Mouse (Mus musculus): ENCODE data around the gene Aph1c. TPM values are rescaled to one million over a fixed set of nuclear protein-coding genes. Genes with fewer than 3 reads are reported as not detected.
"Not testable (repeated sequence)": the region's sequence is repeated elsewhere in the genome, so short reads cannot be mapped to it uniquely, and the experiment has no call there.

Gene Aph1c
- polyA plus RNA-seq, 1 experiment from 2014 or later: 4.0 TPM

DNA sequence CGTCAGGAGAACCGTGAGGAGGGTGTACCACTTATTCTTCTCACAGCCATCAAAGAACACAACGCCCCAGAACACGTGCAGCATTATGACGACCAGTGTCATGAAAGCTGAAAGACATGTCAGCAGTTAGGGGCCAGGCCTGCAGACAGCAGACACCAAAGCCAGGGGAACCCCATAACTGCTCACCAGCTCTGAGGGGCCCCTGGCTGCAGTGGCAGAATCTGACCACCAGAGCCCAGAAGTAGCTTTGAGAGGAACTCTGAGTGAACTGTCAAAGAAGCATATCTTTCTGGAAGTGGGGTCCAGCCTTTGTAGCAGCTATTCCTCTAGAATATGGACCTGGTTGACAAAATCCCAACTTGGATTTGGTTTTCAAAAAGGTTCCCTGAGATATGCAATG lies 12.3 kb downstream of the Aph1c start:
- not testable (repeated sequence) for H3K27ac ChIP-seq (ENCODE audit: low read length); H3K9me3 ChIP-seq (ENCODE audit: control insufficient read depth, low read depth, low read length); H3K4me3 ChIP-seq (ENCODE audit: low read depth, low read length); H3K27me3 ChIP-seq (ENCODE audit: control insufficient read depth, insufficient read depth, low read length); ATAC-seq (ENCODE audit: insufficient number of reproducible peaks, insufficient read depth, low FRiP score, low read depth); H3K4me1 ChIP-seq (ENCODE audit: control insufficient read depth, insufficient read depth, low read length); H3K9ac ChIP-seq (replicated peaks; ENCODE audit: low read depth, low read length); H3K36me3 ChIP-seq (ENCODE audit: control insufficient read depth, insufficient read depth, low read length); H3K4me2 ChIP-seq (replicated peaks; ENCODE audit: low read depth, low read length)
- no CpG with 5 or more reads among the region's 5 CpGs for WGBS

- 71% methylated on average over 5 of the region's 5 CpGs for WGBS
- Histone ChIP-seq H3K4me1 (ENCODE audit: control insufficient read depth, insufficient read depth, low read length) (no peaks in the 10 kb centered on the region), H3K9ac (replicated peaks; ENCODE audit: low read depth, low read length) (no peak overlapping the region)
Measured at GRCm38 (mm10) chr9:66820996-66821395, 13.5 kb downstream of the Aph1c start.

DNA sequence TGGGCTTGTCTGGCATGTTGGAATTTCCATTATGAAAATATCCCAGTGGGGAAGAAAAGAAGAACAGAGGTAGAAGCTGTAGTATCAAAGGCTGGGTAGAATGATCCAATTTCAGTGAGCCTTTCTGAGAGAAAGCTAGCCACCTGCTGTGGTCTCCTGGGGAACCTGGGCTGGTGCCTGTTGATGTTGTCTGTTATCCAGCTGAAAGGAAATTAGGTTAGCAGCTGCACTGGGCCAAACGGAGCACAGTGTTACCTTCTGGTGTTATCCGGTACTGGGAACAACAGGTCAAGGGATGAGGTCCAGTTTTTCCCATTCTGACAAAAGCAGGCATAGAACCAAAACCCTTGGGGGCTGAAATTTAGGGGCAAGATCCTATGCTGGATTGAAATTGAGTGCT lies 21.1 kb downstream of the Aph1c start:
- Histone ChIP-seq H3K27ac (ENCODE audit: low read length) (no peak overlapping the region), H3K9ac (replicated peaks; ENCODE audit: low read depth, low read length) (no peak overlapping the region), H3K9me3 (ENCODE audit: control insufficient read depth, low read depth, low read length) (no peaks in the 10 kb centered on the region), H3K4me3 (ENCODE audit: low read depth, low read length) (no peak overlapping the region), H3K4me1 (ENCODE audit: control insufficient read depth, insufficient read depth, low read length) (no peaks in the 10 kb centered on the region), H3K36me3 (ENCODE audit: control insufficient read depth, insufficient read depth, low read length) (no peaks in the 10 kb centered on the region), H3K27me3 (ENCODE audit: control insufficient read depth, insufficient read depth, low read length) (no peaks in the 10 kb centered on the region), H3K4me2 (replicated peaks; ENCODE audit: low read depth, low read length) (no peak overlapping the region)
- 30% methylated on average over 2 of the region's 2 CpGs for WGBS
- no peak for ATAC-seq (ENCODE audit: insufficient number of reproducible peaks, insufficient read depth, low FRiP score, low read depth)

More at GRCm38 (mm10) chr9:66820996-66821395, 13.5 kb downstream of the Aph1c start:
- H3K4me3 ChIP-seq (ENCODE audit: low read depth, low read length): no peak overlapping the region
- no peak overlapping the region for H3K27ac ChIP-seq (ENCODE audit: low read length)
- no peak for ATAC-seq (ENCODE audit: insufficient number of reproducible peaks, insufficient read depth, low FRiP score, low read depth)
- H3K4me2 ChIP-seq (replicated peaks; ENCODE audit: low read depth, low read length): no peak overlapping the region
- H3K27me3 ChIP-seq (ENCODE audit: control insufficient read depth, insufficient read depth, low read length): no peaks in the 10 kb centered on the region
- no peaks in the 10 kb centered on the region for H3K36me3 ChIP-seq (ENCODE audit: control insufficient read depth, insufficient read depth, low read length)
- no peaks in the 10 kb centered on the region for H3K9me3 ChIP-seq (ENCODE audit: control insufficient read depth, low read depth, low read length)

GRCm38 (mm10) chr9:66805951-66806350 lies 28.6 kb downstream of the Aph1c start:
- not testable (repeated sequence) for H3K27ac ChIP-seq (ENCODE audit: low read length); ATAC-seq (ENCODE audit: insufficient number of reproducible peaks, insufficient read depth, low FRiP score, low read depth); H3K4me1 ChIP-seq (ENCODE audit: control insufficient read depth, insufficient read depth, low read length); H3K27me3 ChIP-seq (ENCODE audit: control insufficient read depth, insufficient read depth, low read length); H3K36me3 ChIP-seq (ENCODE audit: control insufficient read depth, insufficient read depth, low read length); H3K9me3 ChIP-seq (ENCODE audit: control insufficient read depth, low read depth, low read length); H3K9ac ChIP-seq (replicated peaks; ENCODE audit: low read depth, low read length)
- Histone ChIP-seq H3K4me3 (ENCODE audit: low read depth, low read length) (peak overlapping the region; percentile 23; the same call in 1 of the 2 replicates), H3K4me2 (replicated peaks; ENCODE audit: low read depth, low read length) (peak overlapping the region; percentile 38)
- 4% methylated on average over 30 of the region's 37 CpGs for WGBS

DNA sequence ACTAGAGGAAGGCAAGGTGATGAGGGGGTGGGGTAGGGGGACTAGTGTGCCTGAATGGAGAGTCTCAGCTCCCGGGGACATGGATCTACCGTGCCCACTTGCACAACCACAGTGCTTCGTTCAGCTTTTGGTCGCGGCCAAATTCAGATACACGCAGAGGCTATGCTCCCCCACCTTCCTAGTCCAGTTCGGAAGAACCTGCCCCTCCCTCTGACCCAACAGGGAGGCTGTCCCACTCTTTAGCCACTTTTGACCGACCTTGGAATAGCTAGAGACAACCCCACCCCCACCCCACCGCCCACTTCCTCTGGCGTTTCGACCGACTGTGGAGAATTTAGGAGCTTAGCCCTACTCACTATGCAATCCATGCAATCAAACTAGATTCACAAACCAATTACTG lies 32.6 kb downstream of the Aph1c start:
- Histone ChIP-seq H3K27ac (ENCODE audit: low read length) (no peak overlapping the region), H3K4me2 (replicated peaks; ENCODE audit: low read depth, low read length) (no peak overlapping the region), H3K36me3 (ENCODE audit: control insufficient read depth, insufficient read depth, low read length) (no peaks in the 10 kb centered on the region), H3K27me3 (ENCODE audit: control insufficient read depth, insufficient read depth, low read length) (no peaks in the 10 kb centered on the region), H3K9ac (replicated peaks; ENCODE audit: low read depth, low read length) (no peak overlapping the region), H3K4me1 (ENCODE audit: control insufficient read depth, insufficient read depth, low read length) (0 out of 2 replicates have a peak, but pooled peaks cover 3% of the 10 kb centered on the region), H3K4me3 (ENCODE audit: low read depth, low read length) (no peak overlapping the region), H3K9me3 (ENCODE audit: control insufficient read depth, low read depth, low read length) (no peaks in the 10 kb centered on the region)
- 37% methylated on average over 12 of the region's 12 CpGs for WGBS
- no peak for ATAC-seq (ENCODE audit: insufficient number of reproducible peaks, insufficient read depth, low FRiP score, low read depth)

DNA sequence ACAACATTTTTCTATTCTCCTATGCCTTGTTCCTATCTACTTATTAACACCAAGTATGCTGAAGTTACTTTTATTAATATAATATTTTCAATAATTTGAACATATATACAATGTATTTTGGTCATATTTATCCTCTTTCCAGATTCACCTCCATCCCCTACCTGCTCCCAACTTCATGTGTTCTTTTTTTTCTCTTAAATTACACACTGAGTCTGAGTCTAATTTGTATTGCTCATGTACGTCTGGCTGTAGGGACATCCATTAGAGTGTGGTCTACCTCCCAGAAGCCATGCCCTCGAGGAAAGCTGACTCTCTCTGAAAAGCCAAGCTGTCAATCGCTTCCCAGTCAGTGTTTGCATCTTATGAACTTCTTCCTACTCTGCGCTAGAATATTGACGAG lies 37.8 kb downstream of the Aph1c start, which contains the start of gene Gm10647:
Gene Gm10647 (plus strand): TSS at position 301 of the 400 bp plus-strand sequence.
- no peak for ATAC-seq (ENCODE audit: insufficient number of reproducible peaks, insufficient read depth, low FRiP score, low read depth)

GRCm38 (mm10) chr9:66795464-66796324 lies 38.8 kb downstream of the Aph1c start, which contains the start of gene Aph1b:
Aph1b (minus strand) TSS chr9:66795490.
- Histone ChIP-seq H3K9me3 (ENCODE audit: control insufficient read depth, low read depth, low read length) (no peaks in the 10 kb centered on the region), H3K27ac (ENCODE audit: low read length) (peak within 1 kb of the TSS; percentile 84), H3K27me3 (ENCODE audit: control insufficient read depth, insufficient read depth, low read length) (no peaks in the 10 kb centered on the region), H3K4me2 (replicated peaks; ENCODE audit: low read depth, low read length) (peak within 1 kb of the TSS; percentile 74), H3K4me1 (ENCODE audit: control insufficient read depth, insufficient read depth, low read length) (peaks cover 3% of the 10 kb centered on the region; the same call in 1 of the 2 replicates), H3K4me3 (ENCODE audit: low read depth, low read length) (peak within 1 kb of the TSS; percentile 67), H3K9ac (replicated peaks; ENCODE audit: low read depth, low read length) (peak within 1 kb of the TSS; percentile 60), H3K36me3 (ENCODE audit: control insufficient read depth, insufficient read depth, low read length) (no peaks in the 10 kb centered on the region)
- under 1% methylated on average over 42 of the region's 42 CpGs for WGBS
- peak; percentile 98 for ATAC-seq (ENCODE audit: insufficient number of reproducible peaks, insufficient read depth, low FRiP score, low read depth)

More for the DNA sequence above, 37.8 kb downstream of the Aph1c start, which contains the start of gene Gm10647:
- H3K4me3 ChIP-seq (ENCODE audit: low read depth, low read length): peak within 1 kb of the TSS; percentile 67
- H3K27me3 ChIP-seq (ENCODE audit: control insufficient read depth, insufficient read depth, low read length): no peaks in the 10 kb centered on the region
- peak within 1 kb of the TSS; percentile 74 for H3K4me2 ChIP-seq (replicated peaks; ENCODE audit: low read depth, low read length)
- H3K27ac ChIP-seq (ENCODE audit: low read length): no peak within 1 kb of the TSS
- 70% methylated on average over 5 of the region's 5 CpGs for WGBS
- peaks cover 3% of the 10 kb centered on the region; the same call in 1 of the 2 replicates for H3K4me1 ChIP-seq (ENCODE audit: control insufficient read depth, insufficient read depth, low read length)
- 0 out of 2 replicates have a peak within 1 kb of the TSS, but pooled peaks have one; percentile 14 for H3K9ac ChIP-seq (replicated peaks; ENCODE audit: low read depth, low read length)
- no peaks in the 10 kb centered on the region for H3K36me3 ChIP-seq (ENCODE audit: control insufficient read depth, insufficient read depth, low read length)
- no peaks in the 10 kb centered on the region for H3K9me3 ChIP-seq (ENCODE audit: control insufficient read depth, low read depth, low read length)

DNA sequence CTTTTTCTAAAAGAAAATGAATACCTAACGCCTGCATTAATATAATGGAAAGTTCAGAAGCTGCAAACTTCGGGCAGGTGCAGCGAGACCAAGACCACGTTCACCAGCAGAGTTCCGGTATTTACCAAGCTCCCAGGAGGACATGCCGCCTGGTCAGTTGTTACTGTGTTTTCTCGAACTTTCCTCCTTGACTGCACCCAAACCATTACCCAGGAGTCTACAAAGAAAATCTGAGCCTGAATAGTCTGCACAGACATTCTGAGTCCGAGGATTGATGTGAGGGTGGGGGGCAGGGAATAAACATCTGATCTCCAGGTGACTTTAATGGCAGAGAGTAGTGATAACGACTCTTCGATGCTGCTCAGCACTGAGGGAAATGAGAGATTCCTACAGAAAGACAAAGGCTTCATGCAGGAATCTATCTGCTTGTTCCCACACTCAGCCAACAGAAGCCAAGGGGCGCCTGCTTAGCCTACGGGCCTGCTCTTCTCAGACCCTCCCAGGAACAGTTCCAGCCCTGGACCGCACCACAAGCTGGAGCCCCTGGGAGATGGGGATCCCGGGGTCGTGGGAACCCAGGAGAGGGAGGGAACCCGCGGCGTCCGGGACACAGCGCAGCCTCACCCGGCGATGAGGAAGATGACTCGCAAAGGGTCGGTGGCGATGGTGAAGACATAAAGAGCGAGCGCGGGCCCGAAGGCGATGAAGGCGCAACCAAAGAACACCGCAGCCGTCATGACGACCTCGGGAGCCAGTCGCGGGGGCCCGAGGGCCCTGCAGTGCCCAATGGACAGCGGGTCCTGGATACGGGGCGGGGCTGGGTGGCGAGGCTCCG lies 39.7 kb downstream of the Aph1c start:
- Histone ChIP-seq H3K9ac (replicated peaks; ENCODE audit: low read depth, low read length) (peak overlapping the region; percentile 60), H3K4me2 (replicated peaks; ENCODE audit: low read depth, low read length) (peak overlapping the region; percentile 74), H3K36me3 (ENCODE audit: control insufficient read depth, insufficient read depth, low read length) (no peaks in the 10 kb centered on the region), H3K9me3 (ENCODE audit: control insufficient read depth, low read depth, low read length) (no peaks in the 10 kb centered on the region), H3K27ac (ENCODE audit: low read length) (peak overlapping the region; percentile 84), H3K27me3 (ENCODE audit: control insufficient read depth, insufficient read depth, low read length) (no peaks in the 10 kb centered on the region), H3K4me1 (ENCODE audit: control insufficient read depth, insufficient read depth, low read length) (peaks cover 3% of the 10 kb centered on the region; the same call in 1 of the 2 replicates), H3K4me3 (ENCODE audit: low read depth, low read length) (peak overlapping the region; percentile 67)
- 1% methylated on average over 43 of the region's 43 CpGs for WGBS
- peak; percentile 7; the same call in 1 of the 2 replicates for ATAC-seq (ENCODE audit: insufficient number of reproducible peaks, insufficient read depth, low FRiP score, low read depth)

Measured in stomach, embryonic 14.5 days (tissue).